Mouse (Mus musculus) ovary, postnatal 14 days (tissue): ENCODE measurements around the gene Gm14459.
"Not testable (repeated sequence)": the region's sequence is repeated elsewhere in the genome, so short reads cannot be mapped to it uniquely, and the experiment has no call there.

Source experiments
- DNase-seq: peaks from one replicate; pipeline ENCODE4 v3.0.0; 2022; ENCODE audit warnings: low spot score

The Gm14459 gene

GRCm38 (mm10) chrX:8524854-8525253, at the start of gene Gm14459:
TSS of gene Gm14459 (minus strand) at chrX:8524954.
- no peak for DNase-seq

GRCm38 (mm10) chrX:8548155-8548554, 23.4 kb upstream of the Gm14459 start, which contains the start of gene Ssxb6:
TSS of gene Ssxb6 (minus strand) at chrX:8548255.
- not testable (repeated sequence) for DNase-seq
